Mouse (Mus musculus) thymus, adult 2 months (tissue): ENCODE results near the gene Ndst4. TPM values are rescaled to one million over a fixed set of nuclear protein-coding genes. Genes with fewer than 3 reads are reported as not detected.

Experiments used
- DNase-seq: peaks from one replicate; pipeline ENCODE4 v3.0.0; 2021
- H3K27ac ChIP-seq: fragments of 200-500 bp; 2 replicates; pipeline ENCODE4 v1.5.1; 2012; ENCODE audit warnings: low read length, control low read depth; ENCODE audit not compliant: control insufficient read depth, insufficient read depth
- H3K27me3 ChIP-seq: fragments of 200-500 bp; 2 replicates; pipeline ENCODE4 v1.6.1; 2012; ENCODE audit warnings: mild to moderate bottlenecking, low read length, moderate library complexity, mixed read lengths; ENCODE audit not compliant: control insufficient read depth, insufficient read depth
- H3K36me3 ChIP-seq: fragments of 200-500 bp; 2 replicates; pipeline ENCODE4 v1.6.1; 2012; ENCODE audit warnings: mild to moderate bottlenecking, low read length, moderate library complexity; ENCODE audit not compliant: control insufficient read depth, insufficient read depth
- H3K4me1 ChIP-seq: fragments of 200-500 bp; replicated peaks from 2 replicates; pipeline ENCODE4 v1.6.1; 2012; ENCODE audit warnings: low read length; ENCODE audit not compliant: control insufficient read depth, insufficient read depth
- H3K4me3 ChIP-seq: fragments of 200-500 bp; 2 replicates; pipeline ENCODE4 v1.5.1; 2012; ENCODE audit warnings: mild to moderate bottlenecking, low read length, control low read depth, moderate library complexity; ENCODE audit not compliant: control insufficient read depth, insufficient read depth
- CTCF ChIP-seq: fragments of 200-500 bp; IDR thresholded peaks from 2 replicates; pipeline ENCODE4 v1.5.1; 2012; ENCODE audit warnings: mild to moderate bottlenecking, control low read depth, low read length, moderate library complexity, borderline replicate concordance; ENCODE audit not compliant: control insufficient read depth, poor library complexity, insufficient read depth; ENCODE audit errors: extremely low read depth
- POLR2A ChIP-seq: fragments of 200-500 bp; IDR thresholded peaks from 2 replicates; pipeline ENCODE4 v1.6.1; 2012; ENCODE audit warnings: mild to moderate bottlenecking, low read length, control low read depth, moderate library complexity; ENCODE audit not compliant: control insufficient read depth, poor library complexity, insufficient read depth; ENCODE audit errors: extremely low read depth
- WGBS: fragments of 180-500 bp; shearing (Covaris S2); methylation state at CpG from one replicate; pipeline ENCODE4 v1.1.7; 2018; 5-methylcytosine and 5-hydroxymethylcytosine counted together
- polyA plus RNA-seq: library from polyadenylated mRNA; depleted of rRNA; stranded (reverse); fragments of >200 nt; gene quantifications from 2 replicates; pipeline ENCODE4 v1.2.3, GENCODE M21; 2012; rRNA removed

The Ndst4 gene
- not detected in 2 replicates for polyA plus RNA-seq

- H3K27ac ChIP-seq = no peak within 1 kb of the TSS
- H3K4me3 ChIP-seq = no peak within 1 kb of the TSS
- WGBS = 55% methylated on average over 14 of the region's 14 CpGs
- DNase-seq = no peak
- no peaks in the 10 kb centered on the region for H3K4me1 ChIP-seq
- no peak for TF ChIP-seq POLR2A
- no peak for TF ChIP-seq CTCF
- H3K36me3 ChIP-seq = no peaks in the 10 kb centered on the region
- no peaks in the 10 kb centered on the region for H3K27me3 ChIP-seq
Measured at GRCm38 (mm10) chr3:125403601-125404396, at the start of gene Ndst4. Gene Ndst4 (plus strand): TSS chr3:125404076.

DNA sequence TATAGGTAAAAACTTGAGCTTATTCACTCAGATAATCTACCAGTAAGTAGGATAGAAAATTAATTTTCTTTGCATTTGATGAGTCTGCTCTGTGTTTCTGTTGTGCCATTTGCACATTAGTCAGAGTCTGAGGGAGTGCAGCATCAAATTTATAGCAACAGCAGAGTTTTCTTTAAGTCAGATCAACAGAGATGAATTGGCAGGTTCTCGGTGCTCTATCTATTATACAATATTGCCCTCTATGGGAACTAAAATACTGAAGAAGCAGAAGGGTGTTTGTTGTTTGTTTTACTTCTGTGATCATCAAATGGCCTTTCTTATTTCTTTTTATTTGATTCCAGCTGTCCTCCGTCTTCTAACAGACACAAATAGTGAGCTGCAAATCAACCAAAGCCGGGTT is 6.4 kb upstream of the Ndst4 start:
- WGBS = 83% methylated on average over 3 of the region's 3 CpGs
- Histone ChIP-seq H3K27ac (no peak overlapping the region), H3K27me3 (no peaks in the 10 kb centered on the region), H3K36me3 (no peaks in the 10 kb centered on the region), H3K4me3 (no peak overlapping the region), H3K4me1 (no peaks in the 10 kb centered on the region)
- TF ChIP-seq POLR2A (no peak), CTCF (no peak)
- no peak for DNase-seq

DNA sequence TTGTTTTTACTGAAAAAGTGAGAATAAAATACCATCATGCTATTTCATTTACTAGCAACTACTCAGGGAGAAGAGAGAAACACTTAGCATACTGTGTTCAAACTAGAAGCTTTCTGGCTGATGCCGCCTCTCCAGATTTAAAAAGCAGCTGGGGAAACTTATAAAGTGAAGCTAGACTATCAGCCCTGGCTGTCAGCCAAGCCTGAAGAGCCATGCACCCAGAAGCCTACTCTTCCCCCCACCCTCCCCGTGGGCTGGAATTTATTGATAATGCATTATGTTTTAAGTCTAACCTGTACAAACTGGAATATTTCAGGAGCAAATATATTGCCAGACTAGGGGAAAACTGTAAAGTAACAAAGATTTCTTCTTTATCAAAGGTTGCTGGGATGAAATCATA is 2.6 kb downstream of the Ndst4 start:
- TF ChIP-seq CTCF (no peak), POLR2A (no peak)
- 82% methylated on average over 2 of the region's 2 CpGs for WGBS

GRCm38 (mm10) chr3:125406991-125407390 is 3.1 kb downstream of the Ndst4 start:
- no peak for TF ChIP-seq POLR2A
- no peak for TF ChIP-seq CTCF
- Histone ChIP-seq H3K27ac (no peak overlapping the region), H3K4me1 (no peaks in the 10 kb centered on the region), H3K27me3 (no peaks in the 10 kb centered on the region), H3K36me3 (no peaks in the 10 kb centered on the region), H3K4me3 (no peak overlapping the region)
- 91% methylated on average over 3 of the region's 3 CpGs for WGBS
- no peak for DNase-seq

More for the DNA sequence above, 2.6 kb downstream of the Ndst4 start:
- no peak for DNase-seq
- H3K36me3 ChIP-seq = no peaks in the 10 kb centered on the region
- no peaks in the 10 kb centered on the region for H3K4me1 ChIP-seq
- no peaks in the 10 kb centered on the region for H3K27me3 ChIP-seq
- no peak overlapping the region for H3K4me3 ChIP-seq
- no peak overlapping the region for H3K27ac ChIP-seq

GRCm38 (mm10) chr3:125466894-125467652 is 63.2 kb downstream of the Ndst4 start:
- H3K27ac ChIP-seq = no peak overlapping the region
- no peak for DNase-seq
- WGBS = 46% methylated on average over 6 of the region's 6 CpGs
- no peaks in the 10 kb centered on the region for H3K4me1 ChIP-seq
- no peaks in the 10 kb centered on the region for H3K36me3 ChIP-seq
- no peak overlapping the region for H3K4me3 ChIP-seq
- H3K27me3 ChIP-seq = no peaks in the 10 kb centered on the region
- no peak for TF ChIP-seq POLR2A
- TF ChIP-seq CTCF = no peak

- TF ChIP-seq CTCF = no peak
- TF ChIP-seq POLR2A = no peak
- no peak for DNase-seq
- Histone ChIP-seq H3K27me3 (no peaks in the 10 kb centered on the region), H3K27ac (no peak overlapping the region), H3K4me1 (no peaks in the 10 kb centered on the region), H3K4me3 (no peak overlapping the region), H3K36me3 (no peaks in the 10 kb centered on the region)
- 87% methylated on average over 5 of the region's 5 CpGs for WGBS
Measured at GRCm38 (mm10) chr3:125510102-125510501, 106.2 kb downstream of the Ndst4 start.
